Mouse (Mus musculus) heart, postnatal 0 days (tissue): ENCODE measurements around the gene Itch.

Experiments used
- CTCF ChIP-seq: IDR thresholded peaks from 2 replicates; pipeline ENCODE4 v1.5.1; 2016; ENCODE audit warnings: antibody characterized with exemption, control low read depth, low read depth
- EP300 ChIP-seq: IDR thresholded peaks from 2 replicates; pipeline ENCODE4 v1.6.1; 2016; ENCODE audit warnings: antibody characterized with exemption, low read depth

DNA sequence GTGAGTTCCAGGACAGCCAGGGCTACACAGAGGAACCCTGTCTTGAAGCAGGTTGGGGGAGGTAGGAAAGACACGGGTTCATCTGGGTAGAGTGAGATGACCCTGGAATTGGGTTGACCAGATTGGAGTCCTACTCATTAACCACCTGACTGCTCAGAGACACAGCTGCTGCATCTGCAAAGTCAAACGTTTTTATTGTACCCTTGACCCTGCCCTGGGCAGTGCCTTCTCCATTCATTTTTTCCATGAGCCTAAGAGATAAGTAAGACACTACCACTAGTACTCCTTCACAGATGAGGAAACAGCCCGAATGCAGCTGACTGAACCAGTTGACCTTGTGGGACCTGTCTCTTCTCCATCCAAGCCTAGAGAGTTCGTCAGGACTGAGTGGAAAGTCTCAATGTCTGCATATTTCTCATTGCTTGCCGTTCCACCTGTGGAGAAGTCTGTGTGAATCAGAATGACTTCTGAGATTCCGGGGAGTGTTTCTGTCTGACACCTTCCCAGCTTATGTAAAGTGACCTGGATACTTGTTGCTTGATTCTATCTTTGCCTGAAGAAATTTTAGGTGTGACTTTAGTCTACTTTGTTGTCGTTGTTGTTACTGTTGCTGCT lies 18.0 kb upstream of the Itch start:
- no peak for TF ChIP-seq CTCF
- TF ChIP-seq EP300: no peak
